Mouse (Mus musculus): ENCODE data around the gene Cbfa2t3.

DNA sequence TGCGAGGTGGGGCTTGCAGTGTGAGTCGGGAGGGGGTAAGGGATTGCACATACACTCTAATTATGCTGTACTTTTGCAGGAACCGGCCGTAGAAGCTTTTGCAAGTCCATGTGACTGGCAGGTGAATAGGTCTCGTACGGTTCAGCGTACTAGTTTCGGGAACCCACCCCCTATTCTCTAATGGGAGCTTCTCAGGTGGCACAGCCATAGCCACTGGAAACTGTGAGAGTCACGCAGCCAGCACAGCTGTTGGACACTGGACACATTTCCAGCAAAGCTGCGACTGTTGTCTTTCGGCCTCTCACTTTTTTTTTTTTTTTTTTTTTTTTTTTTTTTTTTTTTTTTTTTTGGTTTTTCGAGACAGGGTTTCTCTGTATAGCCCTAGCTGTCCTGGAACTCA is 92.1 kb downstream of the Cbfa2t3 start:
- TF ChIP-seq CTCF (IDR thresholded peaks at IDR 0.05; ENCODE audit: low read depth), result no peak
- TF ChIP-seq EP300 (optimal IDR thresholded peaks at IDR 0.05), result no peak

All from stomach, postnatal 0 days (tissue).